Mouse (Mus musculus) megakaryocyte-erythroid progenitor cell, adult 5-6 weeks (primary cell): Measurements from ENCODE around the gene Rubcnl. TPM values are rescaled to one million over a fixed set of nuclear protein-coding genes. Genes with fewer than 3 reads are reported as not detected.
A peak's percentile ranks its signal among the peaks of the same experiment; 100 is the strongest.

Experiments
- ATAC-seq: replicated peaks from 2 replicates; pipeline ENCODE4 v1.8.0; 2016; ENCODE audit warnings: mild to moderate bottlenecking, inconsistent platforms; ENCODE audit not compliant: severe bottlenecking, poor library complexity, low FRiP score, low TSS enrichment
- total RNA-seq, 2 experiments: library from RNA; stranded (forward) in 1 of 2; stranded (reverse) in 1 of 2; fragments of 200-1000, 215-1000 nt in 1 of 2; fragments of >200 nt in 1 of 2; fragmentation: Nextera tagmentation in 1 of 2; gene quantifications; 2 replicates each; pipeline ENCODE4 v1.2.3; 2014 to 2017

The Rubcnl gene
- total RNA-seq, 2 experiments from 2014 or later = 0.11 TPM; not detected in 1

DNA sequence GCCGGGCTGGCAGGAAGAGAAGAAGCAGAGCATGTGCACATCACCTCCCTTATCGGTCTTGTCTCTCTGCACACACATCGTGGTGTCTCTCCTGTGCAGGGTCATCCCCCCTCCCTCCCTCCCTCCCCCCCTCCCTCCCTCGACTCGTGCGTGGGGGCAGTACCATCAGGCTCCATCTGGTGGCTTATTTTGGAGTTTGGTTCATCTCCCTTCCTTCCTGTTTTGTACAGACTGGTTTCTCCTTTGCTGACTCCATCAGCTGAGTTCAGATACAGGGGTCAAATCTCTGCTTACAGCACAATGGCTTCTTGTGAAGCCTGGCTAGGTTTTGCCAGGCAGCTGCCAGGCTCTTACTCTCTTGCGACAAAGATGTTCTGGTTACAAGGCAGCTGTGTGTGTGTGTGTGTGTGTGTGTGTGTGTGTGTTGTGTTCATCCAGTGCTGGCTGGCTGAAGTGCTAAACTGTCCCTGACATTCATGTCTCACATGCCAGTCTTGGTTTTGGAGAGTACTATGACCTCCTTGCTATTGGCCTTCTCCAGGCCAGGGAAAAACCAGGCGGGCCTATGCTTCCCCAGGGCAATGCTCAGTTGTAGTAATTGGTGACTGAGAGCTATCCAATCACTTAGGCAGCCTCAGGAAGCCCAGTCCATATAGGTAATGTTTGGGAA, 4.7 kb upstream of the Rubcnl start:
- ATAC-seq = peak; percentile 72

DNA sequence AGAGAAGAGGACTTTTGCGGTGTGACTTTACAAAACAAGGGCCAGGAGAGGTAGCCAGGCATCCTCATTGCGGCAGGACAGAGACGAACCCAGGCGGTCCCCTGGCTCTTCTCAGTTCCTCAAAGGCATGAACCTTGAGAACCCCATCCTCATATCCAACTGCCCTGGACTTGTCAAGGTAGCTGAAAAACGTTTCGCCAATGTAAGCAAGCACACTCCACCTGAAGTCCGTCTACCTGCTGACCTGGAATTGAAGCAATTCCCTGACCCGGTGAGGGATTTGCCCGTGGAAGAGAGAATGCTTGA, 841 bp downstream of the Rubcnl start:
- ATAC-seq = no peak; the same call in 1 of the 2 replicates

DNA sequence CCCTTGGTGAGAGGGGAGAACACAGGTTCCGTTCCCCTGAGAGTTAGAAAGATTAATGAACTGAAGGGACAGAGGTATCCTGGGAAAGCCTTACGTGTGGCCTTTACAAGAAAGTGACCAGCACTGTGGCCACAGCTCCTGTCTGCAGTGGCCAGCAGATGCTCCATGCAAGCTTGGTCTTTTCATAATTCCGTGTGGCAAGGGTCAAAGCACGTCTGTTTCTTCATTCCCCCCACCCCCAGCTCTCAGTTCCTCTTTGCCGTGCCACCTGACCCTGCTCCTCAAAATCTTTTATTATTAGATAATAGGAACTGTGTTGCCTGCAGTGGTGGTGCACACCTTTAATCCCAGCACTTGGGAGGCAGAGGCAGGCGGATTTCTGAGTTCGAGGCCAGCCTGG, 1.4 kb downstream of the Rubcnl start:
- ATAC-seq = no peak

DNA sequence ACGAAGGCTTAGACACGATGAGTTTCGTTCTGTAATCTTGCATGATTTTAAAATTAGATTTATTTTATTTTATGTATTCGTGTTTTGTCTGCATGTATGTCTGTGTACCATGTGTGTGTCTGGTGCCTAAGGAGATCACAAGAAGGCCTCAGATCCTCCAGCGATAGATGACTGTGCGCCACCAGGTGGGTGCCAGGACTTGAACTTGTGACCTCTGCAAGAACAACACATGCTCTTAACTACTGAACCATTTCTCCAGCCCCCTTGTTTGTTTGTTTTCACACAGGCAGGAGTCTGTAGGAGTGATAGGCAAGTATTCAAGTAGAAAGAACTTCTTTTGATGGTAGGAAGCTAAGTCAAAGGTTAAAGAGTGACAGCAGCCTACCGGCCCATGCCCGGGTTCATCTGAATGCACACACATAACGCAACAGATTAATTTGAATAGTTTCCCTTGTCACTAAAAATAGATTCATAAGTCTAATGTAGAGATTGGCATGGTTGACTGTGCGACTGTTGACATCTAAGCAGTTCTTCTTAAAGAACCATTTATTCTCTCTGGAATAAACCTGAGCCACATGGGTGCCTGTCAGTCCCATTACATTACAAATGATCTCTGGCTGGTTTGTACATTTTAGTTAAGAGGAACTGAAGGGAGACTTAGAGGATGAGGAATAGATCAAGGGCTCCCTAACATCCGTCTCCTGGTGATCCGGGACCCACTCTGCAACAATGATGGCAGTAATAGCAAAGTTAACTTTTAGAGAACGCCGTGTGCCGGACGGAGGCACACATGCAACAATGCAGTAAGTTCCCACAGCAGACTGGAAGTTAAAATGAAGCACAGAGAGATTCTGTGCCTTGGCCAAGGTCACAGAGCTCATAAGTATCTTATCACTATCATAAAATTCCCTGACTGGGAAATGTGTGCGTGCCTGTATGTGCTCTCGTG, 2.3 kb downstream of the Rubcnl start:
- no peak for ATAC-seq

DNA sequence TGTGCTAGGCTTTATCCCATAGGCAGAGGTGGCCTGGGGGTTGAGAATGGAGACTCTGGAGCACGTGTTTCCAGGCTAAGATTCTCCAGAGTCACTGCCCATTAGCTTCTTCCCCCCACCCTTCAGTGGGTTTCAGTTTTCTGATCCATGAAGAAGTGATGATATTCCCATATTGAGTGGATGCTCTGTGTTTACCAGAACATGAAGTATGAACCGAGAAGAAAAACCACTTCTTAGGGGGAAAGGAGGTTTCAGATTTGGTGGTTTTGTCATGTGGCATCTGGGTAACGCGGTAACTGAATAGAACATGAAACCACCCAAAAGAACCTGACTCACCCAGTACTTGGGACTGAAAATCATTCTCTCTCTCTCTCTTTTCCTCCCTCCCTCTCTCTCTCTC, 3.0 kb downstream of the Rubcnl start:
- ATAC-seq = no peak

DNA sequence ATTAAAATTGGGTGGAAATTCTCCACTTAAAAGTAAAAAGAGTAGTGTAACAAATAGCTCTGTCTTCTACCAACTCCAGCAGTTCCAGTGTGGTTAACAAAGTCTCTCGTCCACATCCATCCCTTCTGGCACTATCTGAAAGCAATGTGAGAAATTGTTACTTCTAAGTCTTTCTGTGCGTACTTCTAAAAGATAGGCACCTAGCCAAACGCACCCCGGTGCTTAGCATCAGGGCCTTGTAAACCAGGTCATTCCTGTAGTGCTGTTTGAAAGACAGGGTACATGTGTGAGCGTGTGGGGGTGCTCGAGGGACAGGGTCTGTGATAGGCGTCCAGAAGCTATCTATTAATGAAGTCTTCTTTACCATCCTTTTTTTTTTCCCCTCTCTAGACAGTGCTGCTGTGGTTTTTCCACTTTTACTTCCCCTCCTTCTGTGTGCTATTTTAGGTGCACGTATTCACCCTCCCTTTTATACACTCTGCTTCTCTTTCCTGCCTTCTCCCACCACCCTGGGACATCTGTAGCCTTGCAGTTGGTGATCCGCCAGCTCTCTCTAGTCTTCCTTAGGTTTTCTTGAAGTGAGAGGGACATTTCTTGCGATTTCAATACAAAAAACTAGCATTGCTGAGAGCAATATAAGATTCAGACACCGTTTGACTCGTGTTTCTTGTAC, 4.9 kb downstream of the Rubcnl start:
- no peak; the same call in 1 of the 2 replicates for ATAC-seq

DNA sequence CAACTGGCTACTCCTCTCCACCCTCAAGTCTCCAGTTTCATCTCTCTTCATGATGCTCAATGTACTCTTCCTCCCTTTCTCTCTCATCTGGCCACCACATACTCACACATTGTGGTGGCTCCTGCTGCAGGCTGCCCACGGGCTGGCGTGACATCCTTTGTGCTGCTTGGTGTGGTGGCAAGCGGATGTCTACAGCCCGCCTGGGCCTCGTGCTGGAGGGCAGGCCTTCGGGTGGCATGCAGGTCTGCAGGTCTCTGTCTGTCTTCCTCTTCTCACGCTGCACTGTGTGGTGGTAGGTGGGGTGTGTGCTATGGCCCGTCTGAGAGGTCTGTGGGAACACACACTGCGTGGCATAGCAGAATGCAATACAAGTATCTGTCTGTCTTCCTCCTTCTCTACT, 6.7 kb downstream of the Rubcnl start:
- no peak for ATAC-seq

DNA sequence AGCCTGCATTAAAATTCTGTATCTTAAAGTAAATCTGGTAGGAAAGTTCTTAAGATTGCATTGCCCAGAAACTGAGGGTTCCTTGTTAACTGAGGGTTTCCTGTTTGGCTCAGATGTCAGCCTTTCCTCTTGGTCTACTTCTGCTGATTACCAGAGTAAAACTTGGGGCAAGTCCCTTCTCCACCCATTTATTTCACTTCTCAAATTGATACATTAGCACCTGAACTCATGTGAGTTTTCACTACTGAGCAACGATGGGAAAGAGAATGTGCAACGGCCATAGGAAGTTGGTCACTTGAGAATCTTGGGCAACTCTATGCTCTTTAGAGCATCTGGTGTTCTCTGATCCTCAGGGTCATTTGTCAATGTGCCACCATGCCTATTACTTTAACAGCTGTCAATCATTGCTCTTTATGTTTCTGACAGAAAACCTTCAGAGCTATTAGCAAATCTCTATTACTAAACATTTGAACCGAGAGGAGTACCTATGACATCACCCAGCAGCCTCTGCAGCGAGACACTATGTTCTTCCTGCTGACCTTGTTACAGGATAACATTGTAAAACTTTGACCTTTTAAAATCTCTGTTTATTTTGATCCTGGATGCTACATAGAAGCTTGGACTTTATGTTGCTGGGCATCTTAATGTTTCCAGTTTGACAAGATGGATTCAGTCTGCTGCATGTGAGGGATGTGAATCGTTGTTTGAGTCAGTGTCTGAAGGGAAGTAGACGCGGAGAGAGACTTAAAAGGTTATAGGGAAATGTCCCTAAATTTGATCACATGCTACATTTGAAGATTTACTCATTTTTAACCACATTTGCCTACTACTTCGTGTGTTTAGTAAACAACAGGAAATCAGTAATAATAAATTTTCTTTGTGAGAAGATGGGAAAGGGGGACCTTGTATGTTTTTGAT, 9.2 kb downstream of the Rubcnl start:
- no peak for ATAC-seq

DNA sequence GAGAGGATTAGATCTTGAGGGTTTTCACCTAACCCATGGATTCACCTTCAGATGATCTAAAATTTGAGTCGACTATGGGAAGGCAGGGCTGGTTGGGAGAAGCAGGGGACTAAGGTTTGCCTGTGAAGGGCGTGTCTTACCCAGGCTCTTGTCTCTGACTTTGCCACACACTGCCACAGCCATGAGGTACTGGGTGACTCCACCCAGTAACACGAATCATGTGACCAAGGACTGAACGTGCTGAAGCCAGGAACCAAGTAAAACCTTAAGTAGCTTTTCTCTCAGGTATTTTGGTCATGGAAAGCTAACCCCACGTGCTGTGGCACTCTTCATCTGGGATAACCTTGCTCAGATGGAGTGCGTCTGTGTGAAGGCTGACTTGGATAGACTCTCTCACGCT, 14.9 kb downstream of the Rubcnl start:
- ATAC-seq = peak; percentile 66

DNA sequence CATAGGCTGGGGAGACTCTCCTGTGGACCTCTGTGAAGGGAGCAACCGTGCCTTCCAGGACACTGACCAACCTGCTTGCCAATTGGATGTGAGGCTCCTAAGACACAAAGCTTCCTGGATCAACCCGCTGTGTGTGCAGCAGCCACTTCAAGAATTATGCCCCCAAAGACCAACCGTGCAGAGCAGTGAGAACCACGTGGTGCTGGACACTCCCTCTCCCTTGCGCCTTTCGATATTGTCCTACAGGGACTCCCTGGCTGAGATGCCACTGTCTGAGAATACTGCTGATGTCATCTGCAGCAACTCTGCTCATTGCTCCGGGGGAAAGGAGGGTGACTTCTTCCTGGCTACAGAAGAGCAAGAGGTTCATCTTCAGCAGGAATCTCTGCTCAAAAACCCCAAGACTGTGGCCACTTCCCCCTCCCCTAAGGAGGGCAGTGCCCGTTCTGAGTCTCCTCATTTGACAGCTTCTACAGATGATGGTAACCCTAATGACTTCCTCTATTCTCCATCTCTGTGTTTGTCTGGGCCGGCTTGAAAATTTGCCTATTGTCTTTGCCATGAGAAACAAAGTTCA, 16.3 kb downstream of the Rubcnl start:
- ATAC-seq = no peak

DNA sequence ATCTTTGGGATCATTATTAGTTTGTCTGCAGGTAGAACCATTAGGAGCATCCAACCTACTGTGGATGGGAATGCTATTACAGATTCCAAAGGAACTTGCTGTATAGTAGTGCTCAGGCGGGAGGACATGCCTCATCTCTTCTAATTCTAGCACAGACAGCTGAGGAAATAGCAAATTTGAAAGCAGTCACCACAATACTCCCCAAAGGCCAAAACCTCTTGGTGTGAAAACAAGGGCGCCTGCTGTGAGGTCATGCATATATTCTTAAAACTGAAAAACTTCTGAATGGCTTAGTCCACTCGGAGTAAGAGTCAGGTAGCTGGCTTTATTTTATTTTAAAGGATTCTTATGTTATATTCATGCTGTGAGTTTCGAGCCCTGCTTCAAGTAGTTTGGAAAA, 16.9 kb downstream of the Rubcnl start:
- ATAC-seq = no peak

DNA sequence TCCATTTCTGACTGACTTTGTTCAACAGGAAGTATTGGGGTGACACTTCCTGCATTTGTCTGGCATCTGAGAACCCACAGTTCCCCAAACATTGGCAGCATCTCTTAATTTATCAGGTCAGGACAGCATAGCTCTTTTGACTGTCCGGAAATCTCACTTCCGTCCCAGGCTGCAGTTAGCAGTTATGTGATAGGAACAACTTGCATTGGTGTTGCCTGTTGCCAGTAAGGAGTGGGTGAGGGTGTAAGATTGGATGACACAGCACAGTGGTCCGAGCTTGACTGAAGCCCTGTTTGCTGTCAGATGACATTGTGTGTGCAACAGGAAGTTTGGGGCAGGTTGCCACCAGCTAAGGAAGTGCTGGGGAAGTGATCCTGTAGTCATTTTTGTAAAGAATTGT, 18.4 kb downstream of the Rubcnl start:
- peak; percentile 82 for ATAC-seq

DNA sequence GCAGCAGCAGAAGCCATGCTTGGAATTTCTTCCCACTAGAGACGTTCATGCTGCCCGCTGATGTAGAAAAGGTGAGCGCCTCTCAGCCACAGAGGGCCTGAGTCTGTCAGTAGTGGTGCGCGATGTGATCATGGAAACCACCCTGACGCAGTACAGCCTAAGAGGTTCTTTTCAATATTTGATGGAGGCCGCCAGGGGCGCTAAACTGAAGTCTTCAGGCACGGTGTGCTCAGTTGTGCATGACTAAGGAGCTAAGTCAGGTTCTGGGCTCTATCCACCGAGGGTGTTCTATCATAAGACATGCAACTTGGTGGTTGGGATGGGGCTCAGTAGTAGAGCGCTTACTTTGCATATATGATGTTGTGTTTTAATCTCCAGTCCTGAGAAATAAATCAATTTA, 19.6 kb downstream of the Rubcnl start:
- no peak for ATAC-seq

DNA sequence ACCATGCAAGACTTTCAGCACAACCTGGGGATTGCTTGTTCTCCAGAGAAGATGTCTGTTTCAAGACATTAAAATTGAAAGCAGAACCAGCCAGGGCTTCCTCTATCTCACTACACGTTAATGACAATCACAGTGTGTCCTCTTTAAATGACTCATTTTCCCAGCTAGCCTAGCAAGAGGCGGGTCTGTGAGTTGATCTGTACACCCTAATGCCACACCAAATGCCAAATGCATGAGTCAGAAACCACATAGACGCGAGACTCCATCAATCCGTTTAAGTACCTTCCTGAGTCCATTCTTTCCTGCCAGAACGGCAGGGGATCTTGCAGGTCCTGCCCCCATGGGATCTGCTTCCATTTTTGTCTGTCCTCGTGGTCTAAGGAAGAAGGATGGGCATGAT, 29.4 kb downstream of the Rubcnl start:
- ATAC-seq = no peak

DNA sequence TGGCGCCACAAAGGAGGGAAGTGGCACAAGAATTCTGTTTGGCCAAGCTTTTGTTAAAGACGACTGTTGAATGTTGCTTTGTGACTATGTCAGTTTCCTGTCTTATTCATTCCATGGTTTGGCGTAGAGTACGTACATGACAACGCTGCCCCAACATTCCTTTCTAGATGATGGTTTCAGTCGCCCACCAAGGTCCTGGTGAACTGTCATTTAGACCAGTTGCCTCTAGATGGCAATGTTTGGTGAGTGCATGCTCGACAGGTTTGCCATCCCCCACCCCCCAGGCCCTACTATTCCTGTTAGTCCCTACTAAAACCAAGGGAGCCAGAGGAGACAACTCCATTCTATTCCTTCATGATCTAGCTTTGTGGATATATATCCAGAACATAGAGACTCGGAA, 36.6 kb downstream of the Rubcnl start:
- no peak for ATAC-seq

DNA sequence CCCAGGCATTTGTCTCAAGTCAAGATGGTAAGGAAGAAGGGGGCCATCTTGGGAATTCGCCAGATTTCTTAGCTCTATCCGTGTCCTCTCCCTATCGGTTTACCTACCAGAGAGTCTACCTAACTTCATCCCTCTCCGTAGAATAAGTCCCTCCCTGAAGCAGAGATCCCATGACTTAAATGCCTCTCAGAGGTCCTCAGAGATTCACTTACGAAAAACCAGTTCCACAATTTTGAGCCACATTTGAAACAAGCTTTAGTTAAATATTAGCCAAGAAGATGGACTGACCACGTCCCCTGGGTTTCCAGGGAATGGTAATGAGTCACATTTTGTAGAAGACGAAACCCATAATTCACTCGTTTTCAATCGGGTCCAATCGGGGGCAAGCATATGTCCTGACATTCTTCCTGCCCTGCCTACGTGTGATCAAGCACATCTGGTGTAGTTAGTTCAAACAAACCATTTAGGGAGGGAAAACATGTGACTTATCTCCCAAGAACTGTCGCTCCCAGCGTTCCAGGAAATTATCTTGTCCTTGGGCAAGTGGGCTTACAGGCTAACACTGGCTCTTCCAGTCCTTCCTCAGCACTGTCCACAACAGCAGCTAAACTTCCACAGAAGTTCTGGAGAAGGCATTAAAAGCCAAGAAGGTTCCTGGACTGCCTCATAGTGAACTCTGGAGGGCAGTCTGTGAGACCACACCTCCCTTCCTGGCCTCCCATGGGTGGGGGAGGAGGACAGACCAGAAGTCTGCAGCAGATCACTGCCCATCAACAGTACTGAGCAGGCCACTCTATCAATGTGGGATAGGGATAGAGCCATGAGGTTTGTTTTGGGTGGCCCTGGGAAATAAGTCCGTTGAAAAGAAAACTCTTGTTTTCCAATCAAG, 38.9 kb downstream of the Rubcnl start:
- no peak for ATAC-seq

DNA sequence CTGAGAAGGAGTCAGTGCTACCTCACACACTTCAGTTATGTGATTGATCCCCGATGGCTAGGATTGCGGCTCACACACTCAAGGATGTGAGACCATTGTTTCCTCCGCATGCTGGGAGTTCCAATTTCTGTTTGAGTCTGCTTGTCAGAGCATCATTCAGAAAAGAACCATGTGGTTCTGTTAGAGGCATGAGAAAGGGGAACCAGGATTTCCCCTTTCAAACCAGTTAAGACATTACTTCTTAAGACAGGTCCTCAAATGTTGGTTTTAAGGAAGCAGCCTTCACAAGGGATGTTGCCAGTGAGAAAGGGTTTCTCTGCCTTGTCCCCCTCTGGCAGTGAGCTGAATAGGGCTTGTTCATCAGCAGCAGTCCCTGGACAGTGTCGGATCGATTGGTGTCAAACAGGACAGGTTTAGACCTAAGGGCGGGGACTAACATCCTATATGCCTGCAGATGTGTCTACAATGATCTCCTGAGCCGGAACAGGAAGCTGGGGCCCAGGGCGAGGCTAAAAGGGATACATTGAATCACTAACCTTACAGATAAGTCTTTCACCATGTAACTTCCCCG, 41.1 kb downstream of the Rubcnl start:
- no peak for ATAC-seq

DNA sequence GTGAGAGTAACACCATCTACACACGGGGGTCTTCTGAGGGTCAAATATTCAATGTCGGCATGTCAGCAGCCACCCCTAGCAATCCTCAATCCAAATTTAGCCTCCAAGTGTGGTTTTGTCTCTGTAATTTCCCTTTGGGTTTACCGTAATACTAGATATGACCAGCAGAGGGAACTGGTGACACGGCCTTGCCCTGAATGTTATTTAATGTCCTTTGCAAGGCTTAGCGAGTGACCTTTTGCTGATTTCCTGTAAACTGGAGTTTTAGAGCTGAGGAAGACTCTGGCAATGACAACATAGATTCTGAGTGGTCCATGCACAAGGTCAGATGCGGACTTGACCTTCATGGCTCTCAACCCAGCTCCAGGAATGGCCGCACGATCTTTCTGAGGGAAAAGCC, 44.7 kb downstream of the Rubcnl start:
- peak; percentile 77 for ATAC-seq
